Mouse (Mus musculus) T-helper 2 cell (primary cell): ENCODE measurements around the gene Smurf1.

ENCODE experiments used
- in situ Hi-C: fragments of 300-600 bp; cut with MboI, MseI; formaldehyde crosslinking; loops from one replicate; pipeline ENCODE4 v1.15.1; 2025; ENCODE audit warnings: high pct_unique_total_duplicates

Gene Smurf1

DNA sequence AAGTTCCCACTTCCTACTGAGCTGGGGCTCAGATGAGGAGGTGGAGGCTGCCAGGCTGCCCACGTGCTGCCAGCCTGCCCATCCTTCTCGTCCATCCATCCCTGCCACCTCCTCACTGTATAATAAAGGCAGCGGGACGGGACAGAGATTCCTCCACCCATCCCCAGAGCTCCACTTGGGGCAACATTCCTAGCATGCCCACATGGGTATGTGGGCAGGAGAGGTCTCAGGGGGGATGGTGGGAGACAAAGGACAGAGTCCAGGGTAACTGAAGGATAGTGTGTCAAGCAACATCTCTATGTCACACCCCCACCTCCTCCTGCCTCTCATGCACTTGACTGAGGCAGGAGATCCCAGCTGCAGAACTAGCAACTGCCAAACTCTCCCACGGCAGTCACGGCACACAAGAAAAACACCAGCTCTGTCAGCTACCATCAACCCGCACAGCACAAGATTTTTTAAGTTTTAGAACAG is 51.2 kb downstream of the Smurf1 start:
- in situ Hi-C loops: no loop called here

DNA sequence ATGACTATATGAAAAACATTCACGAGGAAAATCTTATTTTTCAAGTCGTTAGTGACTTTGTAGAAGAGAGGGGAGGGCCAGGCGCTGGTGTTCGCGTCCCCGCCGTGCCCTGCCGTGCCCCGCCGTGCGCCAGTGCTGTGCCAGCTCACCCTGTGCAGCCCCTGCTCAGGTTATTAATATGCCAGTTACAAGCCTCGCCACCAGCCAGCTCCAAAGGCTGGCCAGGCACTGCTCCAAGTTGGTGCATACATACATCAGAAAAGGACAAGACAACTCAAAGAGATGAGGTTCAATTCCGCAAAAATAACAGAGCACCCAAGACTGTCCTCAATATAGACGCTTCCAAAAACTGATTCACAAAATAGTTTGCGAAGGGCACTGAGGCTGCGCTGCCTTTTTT is 51.7 kb downstream of the Smurf1 start:
- in situ Hi-C loops: no loop called here

DNA sequence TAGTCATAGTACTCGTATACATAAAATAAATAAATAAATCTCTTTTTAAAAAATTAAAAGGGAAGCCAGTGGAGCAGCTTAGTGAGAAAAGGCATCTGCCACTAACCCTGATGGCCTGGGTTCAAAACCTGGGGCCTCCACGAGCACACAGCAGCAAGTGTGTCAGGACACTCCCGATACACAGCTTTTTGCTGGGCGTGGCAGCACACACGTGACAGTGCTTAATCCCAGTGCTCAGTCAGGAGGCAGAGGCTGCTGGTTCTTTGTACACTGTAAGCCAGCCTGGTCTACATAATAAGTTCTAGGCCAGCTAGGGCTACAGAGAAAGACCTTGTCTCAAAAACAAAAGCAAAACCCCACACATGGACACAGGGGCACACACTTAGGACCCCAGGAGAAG is 52.3 kb downstream of the Smurf1 start:
- in situ Hi-C loops: no loop called here

- in situ Hi-C loops: no loop called here
Measured at GRCm38 (mm10) chr5:144912519-144913310, 52.9 kb downstream of the Smurf1 start.

GRCm38 (mm10) chr5:144909521-144909920 is 56.1 kb downstream of the Smurf1 start:
- in situ Hi-C loops: no loop called here

- in situ Hi-C loops: no loop called here
Measured at GRCm38 (mm10) chr5:144907591-144907990, 58.1 kb downstream of the Smurf1 start.

DNA sequence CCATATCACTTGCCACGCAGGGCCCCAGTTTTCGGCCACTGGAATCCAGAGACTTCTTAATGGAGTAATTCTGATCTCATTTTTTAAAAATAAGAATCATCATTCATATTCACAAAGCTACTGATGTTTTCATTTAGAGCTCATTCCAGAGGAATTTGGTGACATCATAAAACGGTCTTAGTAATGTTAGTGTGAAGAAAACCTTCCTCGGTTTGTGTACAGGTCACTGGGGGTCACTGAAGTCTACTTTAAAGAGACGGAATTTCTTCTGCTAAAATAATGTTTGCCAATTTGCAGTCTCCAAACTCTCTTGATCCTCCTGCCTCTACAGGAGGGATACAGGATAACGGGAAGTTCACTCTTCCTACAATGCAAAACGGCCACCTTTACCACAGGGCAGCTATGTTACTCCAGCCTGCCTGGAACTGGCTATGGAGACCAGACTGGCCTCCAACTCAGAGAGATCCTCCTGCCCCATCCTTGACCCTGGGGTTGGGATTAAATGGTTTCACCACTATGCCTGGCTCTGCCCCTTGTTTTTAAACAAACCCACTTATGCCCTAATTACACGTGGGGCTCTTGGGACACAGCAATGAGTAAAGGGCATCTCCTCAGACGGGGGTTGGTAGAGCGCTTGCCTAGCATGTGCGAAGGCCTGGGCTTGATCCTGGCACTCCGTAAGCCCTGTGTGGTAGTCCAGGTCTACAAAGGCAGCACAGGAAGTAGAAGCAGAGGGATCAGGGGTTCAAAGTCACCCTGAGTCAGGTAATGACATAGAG is 61.1 kb downstream of the Smurf1 start:
- in situ Hi-C loops: no loop called here

GRCm38 (mm10) chr5:144901791-144902190 is 63.9 kb downstream of the Smurf1 start:
- in situ Hi-C loops: no loop called here

GRCm38 (mm10) chr5:144901035-144901434 is 64.6 kb downstream of the Smurf1 start:
- in situ Hi-C loops: no loop called here

- in situ Hi-C loops: no loop called here
Measured at GRCm38 (mm10) chr5:144898448-144899052, 67.1 kb downstream of the Smurf1 start.

DNA sequence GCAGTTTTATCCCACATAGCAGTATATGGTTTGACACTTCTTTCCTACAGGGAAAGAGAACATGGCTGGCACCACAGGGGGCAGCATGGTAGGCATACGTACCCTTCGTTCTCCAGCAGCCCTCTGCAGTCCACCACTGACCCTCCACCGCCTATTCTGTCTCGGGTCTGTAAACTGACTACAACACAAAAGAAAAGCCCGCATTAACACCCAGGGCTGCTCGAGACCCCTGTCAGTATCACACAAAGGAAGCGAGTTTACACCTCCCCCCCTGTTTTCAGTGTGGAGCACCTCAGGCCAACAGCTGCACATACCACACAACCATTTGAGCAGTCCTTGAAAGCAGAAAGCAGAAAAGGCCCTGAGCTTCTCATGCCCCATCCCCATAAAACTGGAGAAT is 67.8 kb downstream of the Smurf1 start:
- in situ Hi-C loops: no loop called here

GRCm38 (mm10) chr5:144891276-144891675 is 74.4 kb downstream of the Smurf1 start:
- in situ Hi-C loops: no loop called here

GRCm38 (mm10) chr5:144885968-144886650 is 79.5 kb downstream of the Smurf1 start:
- in situ Hi-C loops: no loop called here

- in situ Hi-C loops: no loop called here
Measured at GRCm38 (mm10) chr5:144884629-144885217, 80.9 kb downstream of the Smurf1 start.

DNA sequence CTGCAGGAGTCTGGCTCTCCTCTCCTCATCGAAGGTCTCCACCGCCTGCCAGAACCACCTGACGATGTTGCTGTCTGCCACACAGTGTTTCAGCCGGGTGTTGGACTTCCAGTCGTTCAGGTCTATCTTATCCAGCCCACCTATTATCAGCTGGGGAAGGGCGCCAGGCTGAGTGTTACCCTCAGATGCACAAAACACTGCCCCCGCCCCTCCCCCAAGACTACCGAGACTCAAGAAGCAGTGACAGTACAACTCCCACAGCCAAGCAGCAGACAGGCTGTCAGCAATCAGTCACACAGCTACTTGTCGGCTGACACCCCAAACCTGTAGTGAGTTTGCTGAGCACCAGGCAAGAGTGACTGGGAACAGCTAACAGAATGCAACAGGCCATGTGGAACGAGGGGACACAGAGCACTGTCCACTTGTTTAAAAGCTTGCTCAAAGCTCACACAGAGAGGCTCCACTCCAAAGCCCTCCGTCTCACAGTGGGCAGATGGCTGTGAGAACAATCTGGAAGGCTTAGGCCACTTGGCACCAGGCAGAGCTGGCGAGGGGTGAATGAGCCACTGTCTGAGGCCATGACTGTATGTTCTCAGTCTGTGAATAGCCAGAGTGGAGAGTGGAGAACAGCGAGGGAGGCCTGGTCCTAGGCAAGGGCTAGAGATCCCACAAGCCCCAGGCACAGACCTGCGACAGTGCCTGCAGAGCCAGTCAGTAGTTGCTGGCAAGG is 83.8 kb downstream of the Smurf1 start:
- in situ Hi-C loops: no loop called here

DNA sequence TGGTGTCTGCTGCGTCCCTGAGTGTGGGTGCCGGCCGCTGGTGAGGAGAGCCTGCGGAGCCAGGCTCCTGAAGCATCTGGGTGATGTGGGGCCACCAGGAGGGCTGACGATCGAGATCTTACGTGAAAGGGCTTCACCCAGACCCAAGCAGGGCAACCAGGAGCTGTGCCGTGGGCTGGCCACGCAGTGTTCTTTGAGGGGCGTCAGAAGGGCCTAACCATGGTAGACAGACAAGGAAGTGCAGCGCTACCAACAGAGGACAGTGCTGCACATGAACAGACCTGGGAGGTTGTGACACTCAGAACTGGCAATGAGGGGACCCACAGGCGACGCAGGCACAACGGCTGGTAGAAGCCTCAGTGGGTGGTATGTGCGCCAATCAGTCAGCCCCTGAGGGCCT is 88.6 kb downstream of the Smurf1 start:
- in situ Hi-C loops: loop anchor here (10.0 kb wide), 1 partner anchor 532 kb away; no protein-coding TSS in a partner anchor

GRCm38 (mm10) chr5:144875892-144876291 is 89.8 kb downstream of the Smurf1 start:
- in situ Hi-C loops: loop anchor here (10.0 kb wide), 1 partner anchor 531 kb away; no protein-coding TSS in a partner anchor

DNA sequence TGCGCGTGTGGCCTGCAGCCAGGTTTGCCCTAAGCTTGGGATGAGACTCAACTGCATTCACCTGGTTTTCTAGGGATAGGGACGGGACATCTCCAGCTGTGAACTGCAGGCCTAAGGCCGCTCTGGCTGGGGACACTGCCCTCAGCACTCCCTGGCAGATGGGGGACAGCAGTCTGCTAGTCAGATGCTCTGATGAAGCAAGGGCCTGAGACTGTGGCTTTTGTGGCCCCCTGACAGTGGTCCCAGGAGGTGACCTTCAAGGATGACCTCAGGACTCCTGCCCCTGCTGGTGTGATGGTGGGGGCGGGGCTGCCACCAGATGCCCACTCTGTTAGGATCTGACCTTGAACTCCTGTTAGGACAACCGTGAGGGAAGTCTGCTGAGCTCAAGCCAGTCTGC is 90.4 kb downstream of the Smurf1 start:
- in situ Hi-C loops: loop anchor here (10.0 kb wide), 1 partner anchor 530 kb away; no protein-coding TSS in a partner anchor

DNA sequence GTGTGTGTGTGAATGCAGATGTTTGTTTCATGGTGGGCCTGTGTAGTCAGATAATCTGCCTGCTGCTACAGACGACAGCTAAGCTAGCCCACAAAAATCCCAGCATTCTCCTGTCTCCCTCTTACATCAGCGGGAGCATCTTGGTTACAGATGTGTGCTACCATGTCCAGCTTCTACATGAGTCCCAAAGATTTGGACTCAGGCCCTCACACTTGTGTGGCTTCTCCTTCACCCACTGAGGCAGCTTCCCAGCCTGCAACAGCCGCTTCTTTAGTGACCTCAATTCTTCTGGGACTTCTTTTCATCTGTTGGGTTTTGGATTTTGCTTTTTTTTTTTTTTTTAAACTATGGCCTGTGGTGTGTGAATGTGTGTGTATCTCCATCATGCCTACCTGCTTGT is 92.8 kb downstream of the Smurf1 start:
- in situ Hi-C loops: loop anchor here (10.0 kb wide), 1 partner anchor 528 kb away; no protein-coding TSS in a partner anchor

GRCm38 (mm10) chr5:144872326-144872725 is 93.3 kb downstream of the Smurf1 start:
- in situ Hi-C loops: loop anchor here (10.0 kb wide), 1 partner anchor 528 kb away; no protein-coding TSS in a partner anchor
